Mouse (Mus musculus): ENCODE measurements at regions not wholly inside any gene's neighbourhood (a gene's known extent, or its start where the extent isn't known, plus 50 kb on each side); places are given as distances from the start of the nearest gene placed in this dataset.

GRCm38 (mm10) chr4:31824518-31825437, 139.1 kb upstream of the Map3k7 start:
- DNase-seq (ENCODE audit: low read depth, low spot score) = no peak

DNA sequence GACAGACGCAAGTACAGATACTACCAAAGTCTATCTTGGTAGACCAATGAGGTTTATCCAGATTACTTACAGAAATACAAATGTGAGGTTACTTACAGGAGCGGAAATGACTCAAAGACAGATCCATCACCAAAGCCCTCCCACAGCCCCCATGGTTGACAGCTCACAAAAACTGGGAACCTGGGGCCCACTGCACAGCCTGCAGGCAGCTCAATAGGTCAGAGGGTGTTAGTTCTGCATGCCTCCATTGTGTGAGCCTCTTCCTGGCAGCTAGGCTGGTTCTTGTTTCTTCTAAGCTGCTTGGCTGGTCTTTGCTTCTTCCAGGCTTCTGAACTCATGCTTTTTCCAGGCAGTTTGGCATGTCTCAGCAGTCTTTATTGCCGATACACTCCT, 138.5 kb upstream of the Map3k7 start:
- DNase-seq (ENCODE audit: low read depth, low spot score) = no peak

DNA sequence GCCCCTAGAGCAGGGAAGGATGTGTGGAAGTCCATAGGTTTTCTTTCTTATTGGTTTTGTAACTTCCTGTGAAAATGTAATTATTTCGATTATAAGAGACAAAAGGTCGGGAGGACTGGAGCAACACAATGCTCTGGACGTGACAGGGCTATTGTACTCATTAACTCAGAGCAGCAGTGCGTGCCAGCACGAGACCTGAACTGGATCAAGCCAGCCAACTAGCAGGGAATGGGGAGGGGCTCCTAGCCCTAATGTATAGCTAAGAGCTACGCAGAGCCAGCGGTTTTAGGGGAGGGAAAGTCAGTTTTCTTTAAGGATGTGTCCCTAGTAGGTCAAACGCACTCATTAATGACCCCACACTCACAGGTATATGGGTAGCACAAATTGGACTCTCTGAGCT, 137.2 kb upstream of the Map3k7 start:
- no peak for DNase-seq (ENCODE audit: low read depth, low spot score)

- peak; percentile 24 for DNase-seq (ENCODE audit: low read depth, low spot score)
These were observed 136.6 kb upstream of the Map3k7 start for GRCm38 (mm10) chr4:31827266-31827665.

DNA sequence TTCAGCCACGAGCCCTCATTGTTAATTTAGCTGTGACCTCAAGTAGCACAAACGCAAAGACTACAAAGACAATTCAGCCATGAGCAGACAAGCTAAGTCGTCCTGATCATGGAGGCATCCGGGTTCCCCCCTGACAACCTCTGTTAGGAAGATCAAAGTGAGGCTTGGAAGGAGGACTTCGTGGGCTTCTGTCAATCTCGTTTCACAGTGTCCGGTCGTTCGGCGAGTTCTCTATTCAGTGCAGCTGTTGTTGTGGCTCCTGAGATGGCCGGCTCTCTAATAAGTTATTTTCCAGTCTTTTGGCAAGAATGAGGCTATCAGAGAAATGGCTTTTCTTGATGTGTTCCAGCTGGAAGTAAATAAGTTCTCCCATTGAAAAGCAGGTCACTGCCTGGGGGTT, 133.7 kb upstream of the Map3k7 start:
- no peak for DNase-seq (ENCODE audit: low read depth, low spot score)

DNA sequence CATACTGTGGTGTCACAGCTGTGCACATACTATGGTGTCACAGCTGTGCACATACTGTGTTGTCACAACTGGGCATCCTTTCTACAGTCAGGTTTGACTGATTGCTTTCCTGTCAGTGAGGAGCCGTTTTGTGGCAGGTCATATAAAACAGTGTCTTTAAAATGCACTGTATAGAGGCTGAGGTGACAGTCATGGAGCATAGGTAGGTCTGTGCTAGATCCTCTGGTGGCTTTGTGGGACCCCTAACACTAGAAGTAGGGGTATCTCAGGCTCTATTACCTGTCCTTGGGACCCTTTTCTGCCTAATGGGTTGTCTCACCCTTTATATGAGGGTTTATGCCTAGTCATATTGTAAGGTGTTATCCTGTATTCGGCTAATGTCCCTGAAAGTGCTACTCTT, 132.4 kb upstream of the Map3k7 start:
- no peak for DNase-seq (ENCODE audit: low read depth, low spot score)

DNA sequence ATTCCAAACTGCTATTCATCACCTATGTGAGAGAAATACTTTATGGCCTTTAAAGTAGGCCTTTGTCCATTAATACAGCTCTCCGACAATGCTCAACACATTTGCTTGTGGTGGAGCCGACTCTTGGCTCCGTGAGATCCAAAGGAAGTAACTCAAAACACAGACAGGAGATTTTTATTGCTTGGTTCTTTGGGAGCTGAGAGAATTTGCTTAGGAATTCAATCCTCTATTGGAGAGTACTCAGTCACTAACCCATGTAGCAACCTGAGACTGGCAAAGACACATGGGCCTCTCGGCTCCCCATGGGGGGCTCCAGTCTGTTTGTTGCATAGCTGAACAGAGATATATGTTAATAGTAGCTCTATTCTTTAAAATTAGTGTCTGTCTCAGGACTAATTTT, 130.1 kb upstream of the Map3k7 start:
- DNase-seq (ENCODE audit: low read depth, low spot score) = no peak

DNA sequence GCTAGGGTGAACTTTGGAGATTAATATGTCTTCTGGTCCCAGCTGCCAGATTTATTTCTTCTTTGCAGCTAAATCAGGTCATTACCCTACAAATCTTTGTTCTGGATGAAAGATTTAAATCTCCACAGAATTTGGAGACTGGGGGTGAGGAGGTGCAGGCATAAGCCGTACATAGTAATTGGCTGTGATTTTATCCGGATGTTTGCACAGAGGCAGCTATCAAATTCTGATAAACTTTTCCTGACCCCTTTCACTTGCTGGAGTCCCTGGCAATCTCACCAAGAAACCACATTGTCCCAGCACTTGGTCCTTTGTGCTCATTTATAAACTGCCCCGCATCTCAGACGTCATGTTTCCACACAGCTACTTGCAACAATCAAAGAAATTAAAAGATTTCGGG, 128.8 kb upstream of the Map3k7 start:
- no peak for DNase-seq (ENCODE audit: low read depth, low spot score)

GRCm38 (mm10) chr4:31838592-31838991, 125.3 kb upstream of the Map3k7 start:
- no peak for DNase-seq (ENCODE audit: low read depth, low spot score)

GRCm38 (mm10) chr4:31849763-31850162, 114.1 kb upstream of the Map3k7 start:
- no peak for DNase-seq (ENCODE audit: low read depth, low spot score)

DNA sequence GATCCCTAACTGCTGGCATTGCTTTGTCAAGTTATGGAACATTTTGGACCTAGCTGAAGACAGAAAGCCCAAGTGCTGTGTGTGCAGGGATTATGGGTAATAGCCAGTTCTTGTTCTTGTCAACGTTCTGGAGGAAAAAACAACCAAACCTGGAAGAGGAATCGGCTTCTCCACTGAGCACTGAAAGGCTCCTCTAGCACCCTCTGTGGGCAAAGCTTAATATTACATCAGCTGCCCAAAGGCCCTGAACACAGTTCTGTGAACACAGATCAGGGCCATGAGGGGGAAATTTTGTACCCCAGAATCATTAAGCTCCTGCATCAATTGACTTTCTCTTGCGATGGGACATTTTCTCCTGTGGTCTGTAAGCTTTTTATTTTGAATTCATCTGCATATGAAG, 112.9 kb upstream of the Map3k7 start:
- peak; percentile 22 for DNase-seq (ENCODE audit: low read depth, low spot score)

DNA sequence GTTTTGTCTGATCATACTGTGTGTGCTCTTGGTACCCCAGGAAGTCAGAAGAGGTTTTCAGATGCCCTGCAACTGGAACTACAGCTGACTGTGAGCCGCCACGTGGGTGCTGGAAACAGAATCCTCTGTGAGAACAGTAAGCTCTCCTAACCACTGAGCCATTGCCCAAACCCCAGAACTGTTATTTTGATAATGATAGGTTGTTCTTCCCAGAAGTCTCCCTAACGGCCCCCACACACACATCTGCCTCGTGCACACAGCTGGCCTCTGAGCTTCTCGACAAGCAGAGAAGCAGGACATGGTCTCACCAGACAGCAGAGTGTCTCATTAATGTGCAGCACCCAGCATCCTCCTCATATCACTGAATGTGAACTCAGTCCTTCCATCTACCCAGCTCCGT, 110.0 kb upstream of the Map3k7 start:
- no peak for DNase-seq (ENCODE audit: low read depth, low spot score)

DNA sequence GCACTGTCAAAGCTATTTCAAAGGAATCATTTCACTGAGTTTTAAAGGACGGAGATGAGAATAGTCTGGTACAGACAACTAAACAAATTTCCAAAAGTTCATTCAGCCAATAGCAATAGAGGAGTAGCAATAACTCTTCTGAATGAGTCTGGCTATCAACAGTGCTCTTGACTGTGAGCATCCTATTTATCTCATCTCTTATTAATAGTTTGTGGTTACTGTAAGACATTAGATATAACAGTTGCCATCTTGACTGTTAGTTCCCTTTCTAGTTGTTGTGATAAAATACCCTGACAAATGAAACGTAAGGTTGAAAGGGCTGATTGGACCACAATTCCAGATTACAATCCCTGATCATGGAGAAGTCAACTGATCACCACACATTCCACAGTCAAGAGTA, 103.5 kb upstream of the Map3k7 start:
- no peak for DNase-seq (ENCODE audit: low read depth, low spot score)

- no peak for DNase-seq (ENCODE audit: low read depth, low spot score)
These were observed 102.7 kb upstream of the Map3k7 start for GRCm38 (mm10) chr4:31861172-31861571.

GRCm38 (mm10) chr4:31872985-31873983, 90.6 kb upstream of the Map3k7 start:
- no peak for DNase-seq (ENCODE audit: low read depth, low spot score)

DNA sequence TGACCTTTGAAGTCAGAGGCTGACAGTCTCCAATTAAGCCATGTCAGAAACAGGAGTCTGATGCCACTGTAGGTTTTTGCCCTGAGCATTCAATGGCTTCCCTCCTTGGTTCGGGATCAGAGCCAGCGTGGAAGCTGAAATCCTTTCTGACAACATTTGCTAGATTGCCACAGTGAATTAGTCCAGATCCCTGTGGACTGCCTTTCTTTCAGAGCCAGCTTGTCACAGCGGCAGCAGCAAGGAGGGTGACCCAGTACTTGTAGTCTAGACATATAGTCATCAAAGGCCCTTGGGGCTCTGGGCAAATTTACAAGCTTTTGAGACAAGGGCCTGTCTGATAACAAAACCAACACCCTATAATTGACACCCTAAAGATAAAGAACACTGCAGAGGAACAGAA, 86.5 kb upstream of the Map3k7 start:
- no peak for DNase-seq (ENCODE audit: low read depth, low spot score)

GRCm38 (mm10) chr4:31878493-31879191, 85.3 kb upstream of the Map3k7 start:
- no peak for DNase-seq (ENCODE audit: low read depth, low spot score)

- no peak for DNase-seq (ENCODE audit: low read depth, low spot score)
These were observed 84.7 kb upstream of the Map3k7 start for GRCm38 (mm10) chr4:31879192-31879585.

- DNase-seq (ENCODE audit: low read depth, low spot score) = no peak
These were observed 83.7 kb upstream of the Map3k7 start for GRCm38 (mm10) chr4:31880213-31880612.

DNA sequence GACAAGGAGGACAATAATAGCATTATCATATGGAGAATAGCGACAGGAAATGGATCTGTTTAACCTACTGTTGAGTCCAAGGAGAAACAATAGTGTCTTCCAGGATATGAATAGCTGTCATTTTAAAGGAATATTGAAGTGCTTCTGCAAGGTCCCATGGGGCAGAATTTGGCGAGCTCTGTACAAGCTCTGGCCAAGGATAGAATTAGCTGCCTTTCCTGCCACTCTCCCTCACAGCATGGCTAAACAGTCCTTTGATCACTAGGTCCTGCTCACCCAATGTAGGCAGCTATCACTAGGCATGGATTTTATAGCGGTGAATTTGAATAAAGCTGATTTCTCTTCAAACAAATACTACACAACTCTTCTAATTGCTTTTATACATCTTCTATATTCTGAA, 74.2 kb upstream of the Map3k7 start:
- DNase-seq (ENCODE audit: low read depth, low spot score) = no peak

DNA sequence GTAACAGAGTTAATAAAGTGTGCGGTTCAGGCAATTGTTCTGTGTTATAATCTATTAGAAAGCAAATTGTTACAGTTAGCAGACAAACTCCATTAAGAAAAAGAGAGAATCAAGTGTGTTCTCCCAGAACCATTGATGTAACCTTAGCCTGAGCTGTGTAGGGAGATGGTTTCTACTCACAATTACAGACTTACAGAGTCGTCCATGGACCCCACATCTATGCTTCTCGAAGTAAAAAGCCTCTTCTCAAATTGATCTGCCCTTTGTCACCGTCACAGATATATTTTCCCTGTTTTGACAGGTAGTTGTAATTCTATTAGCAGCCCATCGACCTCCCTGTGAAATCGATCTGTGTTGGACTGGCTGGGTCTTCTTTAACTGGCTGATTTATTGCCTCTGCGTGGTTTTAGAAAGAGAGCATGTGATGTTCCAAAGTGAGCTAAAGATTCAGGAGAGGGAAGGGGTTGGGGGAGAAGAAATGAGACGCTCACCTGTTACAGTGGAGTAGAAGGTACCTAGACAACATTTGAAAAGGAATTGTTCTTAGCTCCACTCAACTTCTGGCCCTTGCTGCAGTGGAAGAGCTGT, 54.7 kb upstream of the Map3k7 start:
- DNase-seq (ENCODE audit: low read depth, low spot score) = no peak
